Mouse (Mus musculus) E14TG2a.4 (cell line): ENCODE data around the gene Il16.

Experiments
- H3K27me3 ChIP-seq: 2 replicates; pipeline ENCODE4 v1.6.1; 2014; ENCODE audit warnings: low read length, control low read depth; ENCODE audit not compliant: insufficient read depth
- H3K36me3 ChIP-seq: 2 replicates; pipeline ENCODE4 v1.6.1; 2014; ENCODE audit warnings: low read length, control low read depth; ENCODE audit not compliant: insufficient read depth
- H3K4me1 ChIP-seq: replicated peaks from 2 replicates; pipeline ENCODE4 v1.6.1; 2014; ENCODE audit warnings: low read depth, low read length, control low read depth
- H3K4me3 ChIP-seq: replicated peaks from 2 replicates; pipeline ENCODE4 v1.5.1; 2014; ENCODE audit warnings: mild to moderate bottlenecking, low read length
- H3K9me3 ChIP-seq: 2 replicates; pipeline ENCODE4 v1.6.1; 2014; ENCODE audit warnings: low read length, control low read depth
- CTCF ChIP-seq: conservative IDR thresholded peaks from 2 replicates; pipeline ENCODE4 v1.5.1; 2014; ENCODE audit warnings: low read length
- NANOG ChIP-seq: IDR thresholded peaks from 2 replicates; pipeline ENCODE4 v1.6.1; 2014; ENCODE audit warnings: borderline replicate concordance, low read length, mixed read lengths
- POU5F1 ChIP-seq: IDR thresholded peaks from 2 replicates; pipeline ENCODE4 v1.6.1; 2014; ENCODE audit warnings: low read length, borderline replicate concordance

Gene Il16

DNA sequence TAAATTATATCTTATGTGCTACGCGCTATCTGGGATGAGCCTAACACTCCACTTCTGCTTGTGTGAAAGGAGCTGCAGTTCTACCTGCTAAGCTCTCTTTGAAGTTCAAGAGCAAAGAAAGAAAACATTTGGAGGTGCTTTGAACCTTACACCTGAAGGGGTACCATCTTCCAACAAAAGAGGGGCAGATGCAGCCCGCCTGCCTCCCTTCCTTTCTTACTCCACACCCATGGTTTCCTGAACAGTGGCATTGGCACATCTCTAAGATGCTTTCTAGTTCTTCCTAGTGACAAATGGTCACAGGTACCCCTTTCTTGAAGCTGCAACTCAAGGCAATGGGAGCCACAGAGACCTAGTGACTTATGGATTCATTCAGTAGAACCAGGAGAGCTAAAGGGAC lies 83.8 kb downstream of the Il16 start:
- H3K9me3 ChIP-seq, result peaks cover 9% of the 10 kb centered on the region
- peaks cover 3% of the 10 kb centered on the region; the same call in 1 of the 2 replicates for H3K4me1 ChIP-seq
- H3K36me3 ChIP-seq, result no peaks in the 10 kb centered on the region
- TF ChIP-seq CTCF, result no peak
- TF ChIP-seq POU5F1, result no peak
- no peak for TF ChIP-seq NANOG
- H3K4me3 ChIP-seq, result no peak overlapping the region
- peaks cover 9% of the 10 kb centered on the region; the same call in 1 of the 2 replicates for H3K27me3 ChIP-seq

DNA sequence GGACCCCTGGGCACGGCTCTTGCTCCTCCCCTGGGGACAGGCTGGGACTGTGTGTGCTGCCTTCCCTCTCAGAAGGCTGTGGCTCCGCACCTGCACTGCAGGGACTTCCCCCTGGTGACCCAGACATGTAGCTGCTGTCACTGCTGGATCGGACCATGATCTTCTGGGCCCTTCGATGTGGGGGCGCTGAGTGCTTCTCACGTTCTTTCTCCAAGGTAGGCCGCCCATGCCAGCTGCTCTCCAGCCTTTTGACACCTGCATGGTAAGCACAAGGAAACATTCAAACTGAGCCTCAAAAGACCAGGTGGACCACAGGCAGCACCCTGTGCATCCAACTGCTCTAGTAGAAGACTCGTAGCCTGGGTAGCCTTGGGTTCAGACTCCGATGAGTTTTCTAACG lies 84.5 kb downstream of the Il16 start:
- H3K36me3 ChIP-seq, result no peaks in the 10 kb centered on the region
- peaks cover 16% of the 10 kb centered on the region for H3K9me3 ChIP-seq
- TF ChIP-seq POU5F1, result no peak
- H3K27me3 ChIP-seq, result peaks cover 9% of the 10 kb centered on the region; the same call in 1 of the 2 replicates
- peaks cover 3% of the 10 kb centered on the region; the same call in 1 of the 2 replicates for H3K4me1 ChIP-seq
- H3K4me3 ChIP-seq, result no peak overlapping the region

DNA sequence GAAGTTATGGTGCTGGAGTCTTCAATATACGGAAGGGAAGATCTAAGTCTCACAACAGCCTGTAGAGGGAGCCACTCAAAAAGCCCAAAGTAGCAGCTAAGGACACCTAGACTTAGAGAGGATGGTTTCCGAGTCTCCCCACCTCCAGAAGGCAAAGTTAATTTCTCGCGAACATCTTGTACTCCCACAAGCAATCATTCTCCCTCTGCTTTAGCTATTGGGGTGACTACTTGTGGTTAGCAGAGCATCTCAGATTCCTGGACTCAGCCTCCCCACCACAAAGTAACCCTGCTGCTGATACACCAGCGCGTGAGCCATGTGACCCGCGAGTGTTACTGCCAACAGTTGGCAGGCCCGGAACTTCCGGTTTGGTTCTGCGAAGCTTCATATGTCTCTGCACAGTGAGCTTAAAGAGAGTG lies 85.2 kb downstream of the Il16 start:
- TF ChIP-seq CTCF (peak; percentile 17), NANOG (no peak)
- Histone ChIP-seq H3K4me3 (no peak overlapping the region), H3K27me3 (peaks cover 11% of the 10 kb centered on the region; the same call in 1 of the 2 replicates), H3K4me1 (peaks cover 3% of the 10 kb centered on the region; the same call in 1 of the 2 replicates), H3K9me3 (peaks cover 23% of the 10 kb centered on the region), H3K36me3 (no peaks in the 10 kb centered on the region)

DNA sequence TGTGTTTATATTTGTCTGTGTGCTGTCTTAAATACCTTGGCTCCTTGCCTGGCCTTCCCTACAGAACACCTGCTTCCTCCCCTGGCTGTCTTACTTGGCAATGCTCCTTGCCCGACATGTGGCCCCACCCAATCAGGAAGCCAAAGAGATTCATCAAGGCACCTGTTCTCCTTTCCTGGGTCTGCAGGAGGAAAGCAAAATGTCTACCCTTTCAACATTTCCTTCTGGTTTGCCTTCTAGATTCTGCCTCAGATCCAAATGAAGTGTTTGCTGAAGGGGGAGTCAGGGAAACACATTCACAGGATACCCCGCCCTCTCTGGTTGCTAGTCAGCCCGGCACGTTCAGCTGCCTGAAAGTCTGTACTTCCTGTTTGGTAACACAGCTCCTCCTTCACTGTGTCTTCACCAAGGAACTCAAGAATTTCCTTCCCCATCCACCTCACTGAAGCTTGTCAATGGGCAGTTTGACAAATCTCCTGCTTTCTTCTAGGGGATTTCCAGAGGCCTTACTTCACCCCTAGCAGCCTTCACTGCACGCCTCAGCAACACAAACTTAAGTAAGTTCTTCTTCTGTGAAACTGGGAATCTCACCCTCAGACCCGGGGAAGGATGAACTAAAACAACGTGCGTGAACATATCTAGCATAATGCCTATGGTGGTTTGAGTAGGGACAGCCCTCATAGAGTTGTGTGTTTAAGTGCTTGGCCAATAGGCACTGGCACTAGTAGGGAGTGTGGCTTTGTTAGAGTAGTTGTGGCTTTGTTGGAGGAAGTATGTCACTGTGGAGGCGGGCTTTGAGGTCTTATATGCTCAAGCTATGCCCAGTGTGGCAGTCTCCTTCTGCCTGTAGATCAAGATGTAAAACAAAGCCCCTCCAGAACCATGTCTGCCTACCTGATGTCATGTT lies 86.1 kb downstream of the Il16 start:
- Histone ChIP-seq H3K36me3 (no peaks in the 10 kb centered on the region), H3K27me3 (peaks cover 13% of the 10 kb centered on the region; the same call in 1 of the 2 replicates), H3K4me1 (peaks cover 3% of the 10 kb centered on the region; the same call in 1 of the 2 replicates), H3K9me3 (peaks cover 30% of the 10 kb centered on the region), H3K4me3 (no peak overlapping the region)
- TF ChIP-seq POU5F1 (no peak), NANOG (no peak), CTCF (no peak)

DNA sequence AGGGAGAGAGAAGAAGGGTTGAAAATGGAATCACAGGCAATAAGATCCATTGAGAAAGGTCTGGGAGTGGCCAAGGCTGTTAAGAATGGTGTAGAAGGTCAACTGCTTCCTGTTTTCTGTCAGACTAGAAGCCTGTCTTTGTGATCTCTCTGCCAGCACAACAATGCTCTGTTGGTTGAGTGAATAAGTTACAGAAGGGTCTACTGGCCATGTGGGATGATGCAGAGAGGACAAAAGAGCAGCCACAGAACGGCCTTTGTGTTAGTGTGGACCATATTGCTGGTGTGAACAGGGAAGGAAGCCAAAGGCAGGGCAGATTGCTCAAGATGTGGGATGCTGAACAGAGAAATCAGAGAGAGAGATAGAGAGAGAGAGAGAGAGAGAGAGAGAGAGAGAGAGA lies 86.8 kb downstream of the Il16 start:
- peaks cover 30% of the 10 kb centered on the region for H3K9me3 ChIP-seq
- H3K27me3 ChIP-seq, result peaks cover 13% of the 10 kb centered on the region; the same call in 1 of the 2 replicates
- no peak for TF ChIP-seq NANOG
- TF ChIP-seq CTCF, result no peak
- TF ChIP-seq POU5F1, result no peak
- H3K4me1 ChIP-seq, result peaks cover 3% of the 10 kb centered on the region; the same call in 1 of the 2 replicates
- no peak overlapping the region for H3K4me3 ChIP-seq
- no peaks in the 10 kb centered on the region for H3K36me3 ChIP-seq

DNA sequence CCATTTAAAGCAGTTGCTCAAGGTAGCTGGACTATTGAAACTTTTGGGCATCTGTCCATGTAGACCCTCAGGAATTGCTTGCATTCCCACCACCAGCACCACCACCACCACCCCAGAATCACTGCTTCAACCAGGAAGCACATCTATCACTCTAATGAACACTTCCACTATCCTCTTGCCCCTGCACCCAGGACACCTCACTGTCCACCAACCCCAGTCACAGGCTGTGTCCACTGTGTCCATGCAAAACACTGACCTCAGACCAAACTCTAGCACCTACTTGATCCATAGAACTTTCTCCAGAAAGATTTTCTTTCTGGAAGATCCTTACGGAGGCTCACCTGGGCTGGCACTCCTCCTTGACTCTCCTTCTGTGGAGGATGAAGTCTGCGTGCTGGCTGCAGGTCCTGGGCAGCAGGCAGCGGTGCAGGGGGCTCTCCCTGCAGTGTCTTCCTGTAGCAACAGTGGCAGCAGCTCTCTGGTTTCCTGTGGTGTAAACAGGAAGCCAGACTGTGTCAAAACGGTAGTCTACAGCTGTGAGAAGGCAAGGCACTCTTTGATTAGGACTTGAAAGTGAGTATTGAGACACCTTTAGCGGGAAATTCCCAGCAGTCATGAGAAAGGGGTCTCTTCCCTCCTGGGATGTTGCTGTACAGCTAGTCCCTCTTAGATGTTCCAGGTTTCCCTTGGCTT lies 90.4 kb downstream of the Il16 start:
- no peaks in the 10 kb centered on the region for H3K36me3 ChIP-seq
- H3K27me3 ChIP-seq, result 0 out of 2 replicates have a peak, but pooled peaks cover 4% of the 10 kb centered on the region
- H3K9me3 ChIP-seq, result peaks cover 30% of the 10 kb centered on the region
- H3K4me3 ChIP-seq, result no peak overlapping the region
- H3K4me1 ChIP-seq, result peaks cover 3% of the 10 kb centered on the region; the same call in 1 of the 2 replicates
- TF ChIP-seq CTCF, result no peak
- TF ChIP-seq NANOG, result no peak
- no peak for TF ChIP-seq POU5F1

DNA sequence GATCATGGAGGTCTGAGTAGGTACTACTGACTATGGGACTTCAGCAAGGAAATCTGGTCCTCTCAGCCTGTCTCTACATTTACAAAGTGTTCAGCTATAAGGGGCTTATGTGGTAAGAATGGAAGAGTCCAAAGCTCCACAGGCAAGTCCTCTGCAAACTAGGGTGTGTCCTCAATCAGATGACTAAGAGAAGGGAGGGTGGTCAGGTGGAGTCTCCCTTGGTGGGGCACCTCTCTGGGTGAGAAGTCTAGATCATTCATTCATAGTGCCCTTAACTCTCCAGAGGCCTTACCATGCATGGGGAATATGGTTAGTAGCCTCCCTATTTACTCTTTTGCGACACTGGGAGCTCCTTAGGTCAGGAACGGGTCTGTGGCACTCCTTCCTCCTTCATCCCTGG lies 91.3 kb downstream of the Il16 start:
- TF ChIP-seq CTCF (no peak), POU5F1 (no peak), NANOG (no peak)
- H3K4me3 ChIP-seq, result no peak overlapping the region
- H3K9me3 ChIP-seq, result peaks cover 23% of the 10 kb centered on the region
- H3K4me1 ChIP-seq, result peaks cover 2% of the 10 kb centered on the region; the same call in 1 of the 2 replicates
- no peaks in the 10 kb centered on the region for H3K36me3 ChIP-seq
- 0 out of 2 replicates have a peak, but pooled peaks cover 4% of the 10 kb centered on the region for H3K27me3 ChIP-seq

DNA sequence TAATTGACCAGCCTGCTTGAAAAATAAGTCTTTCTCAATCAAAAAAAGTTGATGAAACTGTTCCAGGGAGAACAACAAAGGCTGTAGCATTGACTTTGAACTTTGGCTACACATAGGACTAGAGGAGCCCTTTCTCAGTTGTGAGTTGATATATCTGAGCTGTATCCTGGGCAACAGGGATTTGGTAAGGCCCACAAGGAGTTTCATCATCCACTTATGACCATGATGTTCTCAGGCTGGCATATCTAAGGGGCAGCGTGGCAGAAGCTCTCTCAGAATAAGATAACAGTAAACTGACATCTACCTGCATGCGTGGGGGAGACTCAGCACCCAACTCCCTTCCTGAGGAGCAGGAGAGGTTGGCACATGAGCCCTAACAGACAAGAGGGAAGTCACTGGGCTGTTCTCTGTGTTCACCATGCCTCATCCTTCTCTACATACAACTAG lies 91.9 kb downstream of the Il16 start:
- TF ChIP-seq POU5F1 (no peak), CTCF (no peak), NANOG (no peak)
- Histone ChIP-seq H3K4me3 (no peak overlapping the region), H3K36me3 (no peaks in the 10 kb centered on the region), H3K4me1 (no peaks in the 10 kb centered on the region), H3K9me3 (peaks cover 23% of the 10 kb centered on the region), H3K27me3 (0 out of 2 replicates have a peak, but pooled peaks cover 4% of the 10 kb centered on the region)
